Mouse (Mus musculus) forebrain, embryonic 12.5 days (tissue): ENCODE data around the gene Nrros. TPM values are rescaled to one million over a fixed set of nuclear protein-coding genes. Genes with fewer than 3 reads are reported as not detected.

ENCODE experiments used
- ATAC-seq: fragments of 200-750 bp; cut with Nextera tagmentation; 2 replicates; pipeline ENCODE4 v1.8.0; 2017; ENCODE audit warnings: moderate TSS enrichment; ENCODE audit not compliant: low FRiP score
- H3K27ac ChIP-seq: fragments of 300-500 bp; sonication (generic); 2 replicates; pipeline ENCODE4 v1.5.1; 2016; ENCODE audit warnings: mild to moderate bottlenecking
- H3K27me3 ChIP-seq: fragments of 300-500 bp; sonication (generic); 2 replicates; pipeline ENCODE4 v1.6.1; 2016; ENCODE audit warnings: mild to moderate bottlenecking
- H3K36me3 ChIP-seq: fragments of 300-500 bp; sonication (generic); replicated peaks from 2 replicates; pipeline ENCODE4 v1.6.1; 2016; ENCODE audit warnings: mild to moderate bottlenecking
- H3K4me1 ChIP-seq: fragments of 300-500 bp; sonication (generic); 2 replicates; pipeline ENCODE4 v1.6.1; 2016
- H3K4me2 ChIP-seq: fragments of 300-500 bp; sonication (generic); 2 replicates; pipeline ENCODE4 v1.6.1; 2016; ENCODE audit warnings: mild to moderate bottlenecking, moderate library complexity
- H3K4me3 ChIP-seq: fragments of 300-500 bp; sonication (generic); replicated peaks from 2 replicates; pipeline ENCODE4 v1.5.1; 2016; ENCODE audit warnings: mild to moderate bottlenecking
- H3K9ac ChIP-seq: fragments of 300-500 bp; sonication (generic); 2 replicates; pipeline ENCODE4 v1.6.1; 2016; ENCODE audit warnings: mild to moderate bottlenecking
- H3K9me3 ChIP-seq: fragments of 300-500 bp; sonication (generic); 2 replicates; pipeline ENCODE4 v1.6.1; 2016
- WGBS: fragments of 180-500 bp; shearing (Covaris S2); methylation state at CpG from one replicate; pipeline ENCODE4 v1.1.7; 2016; 5-methylcytosine and 5-hydroxymethylcytosine counted together
- polyA plus RNA-seq: library from polyadenylated mRNA; unstranded; fragments of >200 nt; fragmentation: Nextera tagmentation; extraction: Ambion mirVana; gene quantifications from 2 replicates; pipeline ENCODE4 v1.2.1, GENCODE M21; 2016

The Nrros gene
- polyA plus RNA-seq, 1 experiment from 2014 or later, result 7.4 TPM

GRCm38 (mm10) chr16:32176896-32177686 lies 11.7 kb upstream of the Nrros start:
- ATAC-seq, result no peak
- Histone ChIP-seq H3K4me3 (no peak overlapping the region), H3K4me2 (no peak overlapping the region; the same call in 1 of the 2 replicates), H3K36me3 (no peaks in the 10 kb centered on the region), H3K9ac (no peak overlapping the region), H3K4me1 (peaks cover 10% of the 10 kb centered on the region), H3K27me3 (no peaks in the 10 kb centered on the region), H3K27ac (no peak overlapping the region; the same call in 1 of the 2 replicates), H3K9me3 (no peaks in the 10 kb centered on the region)
- 52% methylated on average over 18 of the region's 18 CpGs for WGBS

- Histone ChIP-seq H3K27ac (no peak overlapping the region), H3K9me3 (no peaks in the 10 kb centered on the region), H3K9ac (no peak overlapping the region), H3K4me2 (no peak overlapping the region), H3K4me3 (no peak overlapping the region), H3K27me3 (no peaks in the 10 kb centered on the region), H3K4me1 (peaks cover 10% of the 10 kb centered on the region), H3K36me3 (no peaks in the 10 kb centered on the region)
- ATAC-seq, result no peak
- WGBS, result 89% methylated on average over 4 of the region's 4 CpGs
These were observed 9.6 kb upstream of the Nrros start for GRCm38 (mm10) chr16:32175029-32175428.

- Histone ChIP-seq H3K4me1 (peaks cover 10% of the 10 kb centered on the region), H3K27me3 (no peaks in the 10 kb centered on the region), H3K4me2 (no peak overlapping the region), H3K9ac (no peak overlapping the region), H3K4me3 (no peak overlapping the region), H3K36me3 (no peaks in the 10 kb centered on the region), H3K27ac (no peak overlapping the region), H3K9me3 (no peaks in the 10 kb centered on the region)
- WGBS, result 87% methylated on average over 8 of the region's 8 CpGs
- no peak for ATAC-seq
These were observed 9.1 kb upstream of the Nrros start for GRCm38 (mm10) chr16:32174340-32175005.

DNA sequence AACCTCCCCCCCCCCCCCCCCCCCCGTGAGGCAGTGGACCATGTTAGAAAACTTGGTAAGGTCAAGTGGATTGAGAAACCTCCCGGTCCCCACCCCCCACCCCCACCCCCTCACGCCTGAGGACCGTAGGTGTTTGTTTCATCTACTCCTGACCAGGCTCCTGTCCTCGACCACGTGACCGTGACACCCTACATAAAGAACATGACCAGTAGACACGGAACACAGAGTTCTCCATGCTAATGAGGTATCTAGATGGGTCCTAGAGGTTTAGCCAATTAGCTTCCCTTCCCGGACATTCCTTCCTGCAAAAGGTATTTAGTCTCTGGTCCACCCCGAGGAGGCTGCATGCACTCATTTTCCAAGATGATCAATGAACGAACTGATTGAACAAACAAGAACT lies 8.0 kb upstream of the Nrros start:
- Histone ChIP-seq H3K27me3 (no peaks in the 10 kb centered on the region), H3K4me1 (peaks cover 10% of the 10 kb centered on the region), H3K4me3 (no peak overlapping the region), H3K36me3 (no peaks in the 10 kb centered on the region), H3K27ac (no peak overlapping the region), H3K9ac (no peak overlapping the region), H3K9me3 (no peaks in the 10 kb centered on the region), H3K4me2 (no peak overlapping the region)
- WGBS, result 81% methylated on average over 11 of the region's 11 CpGs
- ATAC-seq, result no peak

GRCm38 (mm10) chr16:32171031-32171731 lies 5.8 kb upstream of the Nrros start:
- ATAC-seq, result no peak
- no peaks in the 10 kb centered on the region for H3K27me3 ChIP-seq
- H3K9ac ChIP-seq, result no peak overlapping the region
- no peaks in the 10 kb centered on the region for H3K36me3 ChIP-seq
- H3K27ac ChIP-seq, result no peak overlapping the region
- WGBS, result 92% methylated on average over 5 of the region's 5 CpGs
- no peak overlapping the region for H3K4me2 ChIP-seq
- H3K4me3 ChIP-seq, result no peak overlapping the region
- no peaks in the 10 kb centered on the region for H3K9me3 ChIP-seq
- no peaks in the 10 kb centered on the region for H3K4me1 ChIP-seq

- WGBS, result 87% methylated on average over 4 of the region's 4 CpGs
These were observed 2.6 kb upstream of the Nrros start for GRCm38 (mm10) chr16:32167819-32168545.

GRCm38 (mm10) chr16:32164396-32165027 lies 882 bp downstream of the Nrros start:
- peak overlapping the region; percentile 57 for H3K4me2 ChIP-seq
- H3K4me3 ChIP-seq, result peak overlapping the region; percentile 33; the same call in 1 of the 2 replicates
- no peak for ATAC-seq
- H3K36me3 ChIP-seq, result no peaks in the 10 kb centered on the region
- 76% methylated on average over 19 of the region's 19 CpGs for WGBS
- peaks cover 11% of the 10 kb centered on the region for H3K4me1 ChIP-seq
- H3K9me3 ChIP-seq, result no peaks in the 10 kb centered on the region
- no peak overlapping the region for H3K9ac ChIP-seq
- H3K27ac ChIP-seq, result no peak overlapping the region
- peaks cover 19% of the 10 kb centered on the region; the same call in 1 of the 2 replicates for H3K27me3 ChIP-seq

More at GRCm38 (mm10) chr16:32167819-32168545, 2.6 kb upstream of the Nrros start:
- H3K27ac ChIP-seq, result no peak overlapping the region
- peaks cover 19% of the 10 kb centered on the region; the same call in 1 of the 2 replicates for H3K27me3 ChIP-seq
- H3K4me2 ChIP-seq, result no peak overlapping the region
- no peak overlapping the region for H3K9ac ChIP-seq
- peaks cover 11% of the 10 kb centered on the region for H3K4me1 ChIP-seq
- no peak for ATAC-seq
- H3K9me3 ChIP-seq, result no peaks in the 10 kb centered on the region
- H3K36me3 ChIP-seq, result no peaks in the 10 kb centered on the region
- no peak overlapping the region for H3K4me3 ChIP-seq

DNA sequence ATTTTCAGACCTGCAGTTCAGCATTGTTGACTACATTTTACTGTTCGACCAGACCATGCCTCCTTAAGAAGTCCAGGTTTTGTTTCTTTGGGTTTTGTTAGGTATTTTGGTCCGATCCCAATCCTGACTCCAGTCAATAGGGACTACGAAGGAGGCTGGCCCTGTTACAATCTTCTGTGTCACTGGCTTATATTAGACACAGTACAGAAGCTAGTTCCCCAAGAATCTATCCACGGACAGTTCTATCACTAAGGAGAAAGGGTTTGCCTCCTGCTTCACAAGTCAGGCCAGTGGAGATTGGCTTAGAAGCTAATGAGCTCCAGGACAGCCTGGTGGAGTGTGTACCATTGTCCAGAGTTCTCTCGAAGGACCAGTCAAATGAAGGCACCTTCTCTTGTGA lies 1.5 kb downstream of the Nrros start:
- no peak for ATAC-seq
- Histone ChIP-seq H3K27me3 (peaks cover 19% of the 10 kb centered on the region; the same call in 1 of the 2 replicates), H3K4me3 (no peak overlapping the region), H3K4me2 (no peak overlapping the region), H3K9ac (no peak overlapping the region), H3K36me3 (no peaks in the 10 kb centered on the region), H3K9me3 (no peaks in the 10 kb centered on the region), H3K27ac (no peak overlapping the region), H3K4me1 (peaks cover 11% of the 10 kb centered on the region)
- WGBS, result 77% methylated on average over 5 of the region's 5 CpGs

DNA sequence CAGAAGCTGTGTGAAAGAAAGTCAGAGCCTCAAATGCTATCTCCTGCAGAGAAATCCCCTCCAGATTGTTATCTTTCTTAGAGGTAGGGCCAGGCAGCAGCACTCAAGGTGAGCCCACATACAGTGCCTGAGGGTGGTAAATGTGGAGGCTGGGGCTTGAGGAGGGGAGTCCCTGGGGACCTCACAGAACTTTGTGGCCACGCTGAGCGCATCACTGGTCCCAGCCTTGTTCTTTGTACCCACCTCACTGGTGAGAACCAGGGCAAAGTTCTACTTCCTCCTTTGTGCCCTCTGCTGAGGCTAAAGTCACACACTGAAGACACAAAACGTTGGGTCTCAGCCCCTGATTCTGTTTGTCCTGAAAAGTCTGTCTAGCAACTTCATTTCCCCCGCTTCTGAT lies 2.0 kb downstream of the Nrros start:
- Histone ChIP-seq H3K36me3 (no peaks in the 10 kb centered on the region), H3K4me3 (no peak overlapping the region), H3K27me3 (peaks cover 19% of the 10 kb centered on the region; the same call in 1 of the 2 replicates), H3K9ac (no peak overlapping the region), H3K27ac (no peak overlapping the region), H3K9me3 (no peaks in the 10 kb centered on the region), H3K4me2 (no peak overlapping the region), H3K4me1 (peaks cover 11% of the 10 kb centered on the region)
- ATAC-seq, result no peak
- 86% methylated on average over 4 of the region's 4 CpGs for WGBS

DNA sequence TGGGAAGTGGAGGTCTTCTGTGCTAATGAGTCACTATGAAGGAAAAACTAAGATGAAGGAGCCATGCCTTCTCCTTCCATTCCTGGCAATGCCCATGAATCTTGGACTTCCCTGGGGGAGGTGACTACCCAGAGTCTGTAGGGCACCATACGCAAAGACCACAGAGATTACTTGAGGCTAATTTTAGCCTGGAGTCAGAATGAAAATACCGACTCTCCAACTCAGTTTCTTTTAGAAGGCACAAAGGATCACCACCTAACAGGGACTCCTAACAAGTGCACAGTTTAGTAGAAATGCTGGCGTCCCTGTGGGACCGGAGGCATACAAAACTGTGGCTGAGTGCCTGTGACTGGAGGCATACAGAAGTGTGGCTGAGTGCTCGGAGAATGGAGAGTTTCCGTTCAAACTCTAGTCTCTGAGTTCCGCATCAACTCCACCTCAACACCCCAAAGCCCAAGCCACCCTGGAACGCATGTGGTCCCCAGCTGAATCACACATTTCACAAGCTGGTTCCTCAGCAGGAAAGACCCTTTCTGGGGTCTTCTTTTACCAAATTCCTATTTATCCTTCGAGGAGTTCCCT lies 4.6 kb downstream of the Nrros start:
- Histone ChIP-seq H3K4me3 (no peak overlapping the region), H3K36me3 (no peaks in the 10 kb centered on the region), H3K9me3 (no peaks in the 10 kb centered on the region), H3K27me3 (peaks cover 16% of the 10 kb centered on the region; the same call in 1 of the 2 replicates), H3K4me2 (no peak overlapping the region), H3K4me1 (peaks cover 11% of the 10 kb centered on the region), H3K9ac (no peak overlapping the region), H3K27ac (no peak overlapping the region)
- ATAC-seq, result no peak
- 92% methylated on average over 9 of the region's 9 CpGs for WGBS

- H3K27me3 ChIP-seq, result no peaks in the 10 kb centered on the region
- no peak overlapping the region for H3K27ac ChIP-seq
- H3K36me3 ChIP-seq, result no peaks in the 10 kb centered on the region
- H3K9ac ChIP-seq, result no peak overlapping the region
- ATAC-seq, result no peak
- H3K4me2 ChIP-seq, result no peak overlapping the region
- no peaks in the 10 kb centered on the region for H3K9me3 ChIP-seq
- H3K4me1 ChIP-seq, result no peaks in the 10 kb centered on the region
- WGBS, result 89% methylated on average over 3 of the region's 3 CpGs
- H3K4me3 ChIP-seq, result no peak overlapping the region
These were observed 6.4 kb downstream of the Nrros start for GRCm38 (mm10) chr16:32158966-32159365.
